Mouse (Mus musculus): ENCODE data around the gene Lgalsl. TPM values are rescaled to one million over a fixed set of nuclear protein-coding genes. Genes with fewer than 3 reads are reported as not detected.

Gene Lgalsl
- total and polyA plus RNA-seq, 3 experiments = 11.9 to 21.1 TPM; not detected in 1

GRCm38 (mm10) chr11:20800277-20801092 lies 30.4 kb downstream of the Lgalsl start:
- no peak overlapping the region for H3K4me3 ChIP-seq (ENCODE audit: control insufficient read depth in 1 of 2, insufficient read depth in 1 of 2, low read depth in 2 of 2, low read length in 2 of 2)
- TF ChIP-seq MYB (IDR thresholded peaks at IDR 0.05; ENCODE audit: low read depth, low read length) (no peak), TAL1 (IDR thresholded peaks at IDR 0.05; ENCODE audit: low read length) (no peak), UBTF (IDR thresholded peaks at IDR 0.05; ENCODE audit: borderline replicate concordance, insufficient read depth, low read depth, low read length) (no peak), BHLHE40 (IDR thresholded peaks at IDR 0.05; ENCODE audit: borderline replicate concordance, low read depth, low read length) (no peak), MAFK (IDR thresholded peaks at IDR 0.05; ENCODE audit: borderline replicate concordance, low read depth, low read length) (no peak), POLR2AphosphoS2 (IDR thresholded peaks at IDR 0.05; ENCODE audit: low read length) (no peak), NRF1 (IDR thresholded peaks at IDR 0.05; ENCODE audit: insufficient read depth, low read depth, low read length, poor library complexity, severe bottlenecking) (no peak), USF1 (IDR thresholded peaks at IDR 0.05; ENCODE audit: low read depth, low read length) (no peak), HCFC1 (IDR thresholded peaks at IDR 0.05; ENCODE audit: low read depth, low read length) (no peak), NELFE (IDR thresholded peaks at IDR 0.05; ENCODE audit: low read depth, low read length) (no peak), ZNF384 (IDR thresholded peaks at IDR 0.05; ENCODE audit: low read depth, low read length) (no peak), ZMIZ1 (IDR thresholded peaks at IDR 0.05; ENCODE audit: low read depth, low read length) (no peak), MAX (IDR thresholded peaks at IDR 0.05; ENCODE audit: low read length) (no peak), MEF2A (IDR thresholded peaks at IDR 0.05; ENCODE audit: extremely low read depth, insufficient replicate concordance, low read depth, low read length, poor library complexity, severe bottlenecking) (no peak), EP300 (IDR thresholded peaks at IDR 0.05; ENCODE audit: low read depth in 1 of 2, low read length in 2 of 2) (no peak), RCOR1 (IDR thresholded peaks at IDR 0.05; ENCODE audit: low read depth, low read length) (no peak)

GRCm38 (mm10) chr11:20797841-20798240 lies 33.0 kb downstream of the Lgalsl start:
- H3K79me2 ChIP-seq (ENCODE audit: control insufficient read depth, insufficient read depth, low read length, poor library complexity) = no peaks in the 10 kb centered on the region
- no peak overlapping the region for H3K27ac ChIP-seq (ENCODE audit: control insufficient read depth, low read depth, low read length)
- DNase-seq (ENCODE audit: low read depth, low spot score) = no peak
- H3K4me1 ChIP-seq (ENCODE audit: control insufficient read depth in 1 of 2, insufficient read depth in 2 of 2, low read length in 2 of 2) = no peaks in the 10 kb centered on the region
- peaks cover 0 to 1% of the 10 kb centered on the region in 2 experiments; a peak in 3 of 4 replicates for H3K27me3 ChIP-seq (ENCODE audit: control insufficient read depth in 1 of 2, insufficient read depth in 2 of 2, low read length in 2 of 2)
- H3K9me3 ChIP-seq (replicated peaks; ENCODE audit: insufficient read depth, low read length) = no peaks in the 10 kb centered on the region
- no peaks in the 10 kb centered on the region for H3K36me3 ChIP-seq (ENCODE audit: control insufficient read depth in 1 of 2, insufficient read depth in 2 of 2, low read length in 2 of 2)
- no peak overlapping the region for H3K9ac ChIP-seq (ENCODE audit: control insufficient read depth, low read depth, low read length, poor library complexity, severe bottlenecking)
- H3K4me3 ChIP-seq (ENCODE audit: control insufficient read depth in 1 of 2, insufficient read depth in 1 of 2, low read depth in 2 of 2, low read length in 2 of 2) = no peak overlapping the region
- TF ChIP-seq POLR2AphosphoS2 (IDR thresholded peaks at IDR 0.05; ENCODE audit: low read length) (no peak), E2F4 (IDR thresholded peaks at IDR 0.05; ENCODE audit: borderline replicate concordance, low read depth, low read length) (no peak), CHD2 (IDR thresholded peaks at IDR 0.05; ENCODE audit: low read length) (no peak), POLR2AphosphoS5 (IDR thresholded peaks at IDR 0.05; ENCODE audit: borderline replicate concordance, low read depth, low read length) (no peak), POLR2A (IDR thresholded peaks at IDR 0.05; ENCODE audit: control insufficient read depth in 1 of 2, insufficient read depth in 1 of 2, low read depth in 1 of 2, low read length in 2 of 2, poor library complexity in 1 of 2) (no peak), MYC (IDR thresholded peaks at IDR 0.05; ENCODE audit: low read depth, low read length) (no peak), ZKSCAN1 (IDR thresholded peaks at IDR 0.05; ENCODE audit: low read depth, low read length) (no peak), ETS1 (IDR thresholded peaks at IDR 0.05; ENCODE audit: low read depth, low read length) (no peak), ELF1 (IDR thresholded peaks at IDR 0.05; ENCODE audit: low read depth, low read length) (no peak), MXI1 (IDR thresholded peaks at IDR 0.05; ENCODE audit: low read depth, low read length) (no peak), KAT2A (conservative IDR thresholded peaks at IDR 0.05; ENCODE audit: low read depth, low read length) (no peak), MAX (IDR thresholded peaks at IDR 0.05; ENCODE audit: low read length) (no peak), TBP (IDR thresholded peaks at IDR 0.05; ENCODE audit: low read depth, low read length) (no peak), TCF12 (IDR thresholded peaks at IDR 0.05; ENCODE audit: low read depth, low read length) (no peak), ZNF384 (IDR thresholded peaks at IDR 0.05; ENCODE audit: low read depth, low read length) (no peak), CHD1 (IDR thresholded peaks at IDR 0.05; ENCODE audit: low read depth, low read length) (no peak), USF2 (IDR thresholded peaks at IDR 0.05; ENCODE audit: borderline replicate concordance in 1 of 2, insufficient read depth in 1 of 2, low read depth in 1 of 2, low read length in 2 of 2) (no peak)

More at GRCm38 (mm10) chr11:20800277-20801092, 30.4 kb downstream of the Lgalsl start:
- H3K27ac ChIP-seq (ENCODE audit: control insufficient read depth, low read depth, low read length) = no peak overlapping the region
- no peak for DNase-seq (ENCODE audit: low read depth, low spot score)
- peaks cover 0 to 2% of the 10 kb centered on the region in 2 experiments; a peak in 2 of 4 replicates for H3K36me3 ChIP-seq (ENCODE audit: control insufficient read depth in 1 of 2, insufficient read depth in 2 of 2, low read length in 2 of 2)
- peaks cover 0 to 1% of the 10 kb centered on the region in 2 experiments; a peak in 3 of 4 replicates for H3K27me3 ChIP-seq (ENCODE audit: control insufficient read depth in 1 of 2, insufficient read depth in 2 of 2, low read length in 2 of 2)
- no peak overlapping the region for H3K9ac ChIP-seq (ENCODE audit: control insufficient read depth, low read depth, low read length, poor library complexity, severe bottlenecking)
- H3K9me3 ChIP-seq (replicated peaks; ENCODE audit: insufficient read depth, low read length) = no peaks in the 10 kb centered on the region
- H3K4me1 ChIP-seq (ENCODE audit: control insufficient read depth in 1 of 2, insufficient read depth in 2 of 2, low read length in 2 of 2) = peaks cover 0 to 2% of the 10 kb centered on the region in 2 experiments; a peak in 1 of 4 replicates
- H3K79me2 ChIP-seq (ENCODE audit: control insufficient read depth, insufficient read depth, low read length, poor library complexity) = no peaks in the 10 kb centered on the region

Measured in MEL (cell line).